Mouse (Mus musculus) lung, adult 2 months (tissue): ENCODE measurements around the gene Zc3hav1l. TPM values are rescaled to one million over a fixed set of nuclear protein-coding genes. Genes with fewer than 3 reads are reported as not detected.

Experiments used
- DNase-seq: peaks from one replicate; pipeline ENCODE4 v3.0.0; 2022
- H3K4me1 ChIP-seq: fragments of 200-500 bp; 2 replicates; pipeline ENCODE4 v1.6.1; 2011; ENCODE audit warnings: low read length; ENCODE audit not compliant: control insufficient read depth, insufficient read depth
- H3K4me3 ChIP-seq: fragments of 200-500 bp; replicated peaks from 2 replicates; pipeline ENCODE3; 2011; ENCODE audit warnings: low read depth, mild to moderate bottlenecking, control low read depth, low read length; ENCODE audit errors: extremely low read depth
- CTCF ChIP-seq: fragments of 200-500 bp; IDR thresholded peaks from 2 replicates; pipeline ENCODE4 v1.5.1; 2011; ENCODE audit warnings: mild to moderate bottlenecking, low read length, control low read depth; ENCODE audit not compliant: insufficient read depth
- POLR2A ChIP-seq: fragments of 200-500 bp; IDR thresholded peaks from 2 replicates; pipeline ENCODE4 v1.6.1; 2011; ENCODE audit warnings: low read depth, mild to moderate bottlenecking, control low read depth, low read length, borderline replicate concordance; ENCODE audit errors: extremely low read depth
- WGBS: fragments of 180-500 bp; shearing (Covaris S2); methylation state at CpG from one replicate; pipeline ENCODE4 v1.1.7; 2018; 5-methylcytosine and 5-hydroxymethylcytosine counted together
- polyA plus RNA-seq: library from polyadenylated mRNA; depleted of rRNA; stranded (reverse); fragments of >200 nt; gene quantifications from 2 replicates; pipeline ENCODE4 v1.2.3, GENCODE M21; 2012

Gene Zc3hav1l
- polyA plus RNA-seq, 1 experiment = 4.4 TPM

DNA sequence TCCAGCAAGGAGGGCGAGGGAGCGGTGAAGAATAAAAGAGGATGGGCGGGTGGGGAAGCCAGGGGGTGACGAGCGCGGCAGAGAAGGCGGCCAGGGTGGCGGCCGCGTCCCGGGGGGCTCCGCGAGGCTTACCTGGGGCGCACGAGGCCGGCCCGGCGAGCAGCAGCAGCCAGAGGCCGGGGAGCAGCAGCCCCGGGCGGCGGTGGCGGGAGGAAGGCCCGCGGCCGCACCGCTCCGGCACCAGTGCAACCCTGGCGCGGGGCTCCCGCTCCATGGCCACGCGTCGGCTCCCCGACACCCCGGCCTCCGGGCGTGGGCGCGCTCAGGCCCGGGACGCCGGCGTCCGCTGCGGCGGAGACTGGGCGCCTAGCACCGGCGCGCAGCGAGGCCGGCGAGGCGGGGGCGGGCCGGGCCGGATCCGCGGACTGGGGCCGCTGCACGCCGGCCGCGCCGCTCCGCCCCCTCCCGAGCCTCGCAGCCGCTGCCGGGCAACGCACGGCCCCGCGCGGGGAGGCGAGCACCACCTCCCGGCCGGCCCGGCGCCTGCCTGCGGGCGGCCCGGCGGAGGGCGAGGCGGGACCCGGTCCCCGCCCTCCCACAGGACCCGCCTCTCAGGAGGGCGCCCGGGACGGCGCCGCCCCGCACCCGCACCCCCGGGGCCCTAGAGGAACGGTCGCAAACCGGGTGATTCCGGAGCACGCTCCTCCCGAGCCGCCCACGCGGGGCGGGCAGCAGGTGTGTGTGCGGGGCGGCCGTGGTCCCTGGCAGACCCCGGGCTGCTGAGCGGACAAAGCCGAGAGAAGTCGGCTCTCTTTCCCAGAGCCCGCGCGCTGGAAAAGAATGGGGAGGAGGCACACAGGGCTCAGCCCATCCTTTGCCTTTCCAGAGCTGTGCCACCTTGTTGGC, 45.1 kb downstream of the Zc3hav1l start, which contains the start of gene D630045J12Rik:
TSS of gene D630045J12Rik (minus strand) at position 274 of the 906 bp plus-strand sequence.
- peaks cover 6% of the 10 kb centered on the region; the same call in 1 of the 2 replicates for H3K4me1 ChIP-seq
- DNase-seq = peak; percentile 65
- TF ChIP-seq CTCF = no peak
- TF ChIP-seq POLR2A = no peak
- WGBS = under 1% methylated on average over 109 of the region's 118 CpGs
- H3K4me3 ChIP-seq = peak within 1 kb of the TSS; percentile 70

DNA sequence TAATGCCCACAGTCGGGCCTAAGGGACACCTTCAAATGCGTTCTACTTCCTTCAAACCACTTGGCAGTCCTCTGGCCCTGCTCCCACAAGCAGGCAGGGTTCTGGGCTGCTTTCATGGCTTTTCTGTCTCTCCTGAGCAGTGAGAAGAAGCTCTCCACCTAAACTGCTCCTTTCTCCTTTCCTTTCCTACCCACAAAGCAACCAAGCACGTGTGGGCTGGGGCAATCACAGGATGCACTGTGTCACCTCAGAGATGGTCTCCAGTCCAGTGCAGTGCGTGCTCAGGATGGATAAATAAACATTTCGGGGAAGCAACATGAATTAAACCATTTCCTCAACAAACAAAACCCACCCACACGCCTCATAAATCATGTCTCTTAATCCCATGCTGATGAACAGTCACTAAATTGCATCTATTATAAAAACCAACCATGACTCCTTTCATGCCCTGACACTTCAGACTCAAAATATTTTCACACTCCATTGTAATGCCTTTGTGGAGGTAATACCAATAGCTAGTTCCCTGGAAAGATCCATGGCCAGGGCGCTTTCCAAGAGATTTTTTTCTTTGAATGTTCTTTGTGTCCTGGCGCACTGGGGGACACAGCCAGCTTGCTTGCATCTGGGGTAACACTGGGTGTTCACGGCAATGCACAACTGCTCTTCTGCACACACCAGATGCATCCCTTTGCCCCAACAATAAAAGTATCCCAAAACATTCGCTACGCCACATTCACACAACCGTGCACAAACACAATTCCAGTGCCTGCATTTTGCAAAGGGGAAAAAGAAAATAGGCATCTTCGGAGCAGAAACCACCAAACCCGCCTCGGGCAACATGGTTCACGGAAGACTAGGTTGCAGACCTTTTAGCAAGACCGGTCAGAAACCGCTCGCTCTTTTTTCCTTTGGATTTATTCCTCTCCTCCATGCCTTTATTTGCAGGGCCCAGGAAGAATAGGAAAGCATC, 46.0 kb downstream of the Zc3hav1l start:
- Histone ChIP-seq H3K4me3 (peak overlapping the region; percentile 70), H3K4me1 (peaks cover 6% of the 10 kb centered on the region; the same call in 1 of the 2 replicates)
- 14% methylated on average over 19 of the region's 19 CpGs for WGBS
- DNase-seq = no peak
- TF ChIP-seq POLR2A (no peak), CTCF (no peak)

- Histone ChIP-seq H3K4me3 (no peak overlapping the region), H3K4me1 (peaks cover 6% of the 10 kb centered on the region; the same call in 1 of the 2 replicates)
- TF ChIP-seq CTCF (no peak), POLR2A (no peak)
- WGBS = 79% methylated on average over 10 of the region's 10 CpGs
- DNase-seq = no peak
Measured at GRCm38 (mm10) chr6:38252139-38252538, 46.9 kb downstream of the Zc3hav1l start.

DNA sequence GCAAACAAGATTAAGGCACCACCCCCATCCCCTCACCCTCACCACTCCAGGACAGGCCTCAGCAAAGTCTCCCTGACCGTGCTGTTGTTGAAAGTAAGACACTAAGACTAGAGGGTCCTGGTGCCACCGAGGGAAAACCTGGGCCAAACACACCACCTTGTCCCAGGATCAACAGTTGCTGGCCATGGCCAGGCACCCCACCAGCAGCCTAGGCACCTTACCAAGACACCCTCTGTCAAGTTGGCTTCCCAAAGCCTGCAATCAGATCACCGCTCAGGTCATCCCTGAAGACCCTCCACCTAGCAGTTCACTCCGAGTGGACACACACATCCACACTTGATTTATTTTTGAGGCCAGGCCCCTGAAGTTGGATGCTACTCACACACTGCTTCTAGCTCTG, 47.6 kb downstream of the Zc3hav1l start:
- no peak overlapping the region for H3K4me3 ChIP-seq
- peaks cover 6% of the 10 kb centered on the region; the same call in 1 of the 2 replicates for H3K4me1 ChIP-seq
- TF ChIP-seq POLR2A (no peak), CTCF (no peak)
- 78% methylated on average over 4 of the region's 4 CpGs for WGBS
- DNase-seq = no peak

GRCm38 (mm10) chr6:38247362-38247761, 51.7 kb downstream of the Zc3hav1l start:
- H3K4me3 ChIP-seq = no peak overlapping the region
- TF ChIP-seq POLR2A (no peak), CTCF (no peak)
- no peak for DNase-seq
- WGBS = 83% methylated on average over 4 of the region's 4 CpGs
- no peaks in the 10 kb centered on the region for H3K4me1 ChIP-seq

GRCm38 (mm10) chr6:38244806-38245205, 54.3 kb downstream of the Zc3hav1l start:
- DNase-seq = no peak
- 66% methylated on average over 3 of the region's 3 CpGs for WGBS
- no peak for TF ChIP-seq POLR2A
- H3K4me1 ChIP-seq = peaks cover 3% of the 10 kb centered on the region
- H3K4me3 ChIP-seq = no peak overlapping the region

DNA sequence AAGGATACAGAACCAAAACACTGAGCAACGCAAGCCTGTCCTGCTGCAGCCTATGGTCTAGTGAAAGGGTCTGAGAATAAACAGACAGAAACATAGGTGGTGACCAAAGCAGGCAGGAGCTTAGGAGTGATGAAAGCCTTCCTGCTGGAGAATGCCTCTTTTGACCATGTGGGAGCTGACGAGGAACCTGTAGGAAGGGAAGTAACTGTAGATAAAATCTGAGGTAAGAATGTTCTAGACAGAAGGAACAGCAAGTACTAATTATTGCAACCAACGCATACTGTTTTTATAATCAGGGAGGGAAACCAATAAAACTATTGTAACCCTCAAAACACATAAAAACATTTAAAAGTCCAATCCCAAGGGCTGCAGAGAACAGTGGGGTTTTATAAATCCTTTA, 54.9 kb downstream of the Zc3hav1l start:
- H3K4me3 ChIP-seq = no peak overlapping the region
- H3K4me1 ChIP-seq = peaks cover 3% of the 10 kb centered on the region
- WGBS = 62% methylated on average over 3 of the region's 3 CpGs
- DNase-seq = no peak
- TF ChIP-seq CTCF = no peak
- no peak for TF ChIP-seq POLR2A

- WGBS = 72% methylated on average over 5 of the region's 5 CpGs
- TF ChIP-seq POLR2A (no peak), CTCF (no peak)
- Histone ChIP-seq H3K4me1 (peaks cover 3% of the 10 kb centered on the region), H3K4me3 (no peak overlapping the region)
- DNase-seq = no peak
Measured at GRCm38 (mm10) chr6:38242833-38243232, 56.2 kb downstream of the Zc3hav1l start.

DNA sequence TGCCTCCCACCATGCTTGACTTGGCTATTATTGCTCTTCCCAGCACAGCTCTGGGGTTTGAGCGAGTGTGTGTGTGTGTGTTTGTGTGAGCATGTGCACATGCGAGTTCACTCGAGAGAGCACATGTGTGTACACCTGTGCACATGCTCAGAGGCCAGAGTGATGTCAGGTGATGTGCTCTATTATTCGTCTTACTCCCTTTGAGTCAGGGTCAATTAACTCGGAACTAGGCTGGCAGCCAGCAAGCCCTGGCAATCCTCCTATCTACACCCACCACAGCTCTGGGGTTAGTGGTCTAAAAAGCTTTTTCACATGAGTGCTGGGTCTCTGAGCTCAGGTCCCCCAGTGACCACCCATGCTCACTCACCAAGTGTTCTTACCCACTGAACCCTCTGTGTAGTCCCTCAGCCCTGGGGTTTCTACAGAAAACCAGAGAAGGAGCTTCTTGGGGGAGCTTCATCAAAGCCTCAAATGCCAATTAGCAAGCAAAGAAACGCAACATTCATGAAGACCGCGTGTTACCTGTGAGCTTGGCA, 56.7 kb downstream of the Zc3hav1l start:
- peaks cover 3% of the 10 kb centered on the region for H3K4me1 ChIP-seq
- H3K4me3 ChIP-seq = no peak overlapping the region
- 80% methylated on average over 8 of the region's 8 CpGs for WGBS
- TF ChIP-seq CTCF (no peak), POLR2A (no peak)
- DNase-seq = no peak

DNA sequence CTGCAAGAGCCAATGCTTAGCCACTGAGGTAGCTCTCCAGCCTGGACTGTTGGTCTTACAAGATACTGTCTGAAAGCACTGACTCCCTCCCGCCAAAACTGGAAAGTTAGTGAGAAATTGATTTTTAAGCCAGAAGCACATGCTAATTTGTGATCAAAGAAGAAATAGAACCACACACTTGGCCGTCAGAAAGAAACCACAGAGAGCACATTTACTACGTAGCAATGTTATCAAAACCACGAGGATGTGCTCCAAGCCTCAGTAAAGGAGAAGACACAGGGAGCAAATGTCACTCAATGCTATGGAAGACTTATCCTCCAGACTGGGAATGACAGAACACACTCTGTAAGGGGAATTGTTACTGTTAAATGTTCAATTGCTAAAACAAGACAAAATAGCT, 57.6 kb downstream of the Zc3hav1l start:
- DNase-seq = no peak
- TF ChIP-seq POLR2A (no peak), CTCF (no peak)
- no peak overlapping the region for H3K4me3 ChIP-seq
- peaks cover 3% of the 10 kb centered on the region for H3K4me1 ChIP-seq
- WGBS = 88% methylated on average over 4 of the region's 4 CpGs
